Mouse (Mus musculus) lung, embryonic 16.5 days (tissue): ENCODE measurements around the gene Ccdc114. TPM values are rescaled to one million over a fixed set of nuclear protein-coding genes. Genes with fewer than 3 reads are reported as not detected.

ENCODE experiments used
- ATAC-seq: fragments of 200-750 bp; cut with Nextera tagmentation; 2 replicates; pipeline ENCODE4 v1.8.0; 2017; ENCODE audit warnings: low read depth, mild to moderate bottlenecking, moderate library complexity
- H3K27ac ChIP-seq: fragments of 300-500 bp; sonication (generic); 2 replicates; pipeline ENCODE4 v1.5.1; 2014; ENCODE audit warnings: mild to moderate bottlenecking, control low read depth, low read length
- H3K27me3 ChIP-seq: fragments of 300-500 bp; sonication (generic); 2 replicates; pipeline ENCODE4 v1.6.1; 2014; ENCODE audit warnings: low read depth, low read length, mixed read lengths; ENCODE audit not compliant: control insufficient read depth, insufficient read depth
- H3K36me3 ChIP-seq: fragments of 300-500 bp; sonication (generic); 2 replicates; pipeline ENCODE4 v1.6.1; 2014; ENCODE audit warnings: low read length; ENCODE audit not compliant: control insufficient read depth, insufficient read depth
- H3K4me1 ChIP-seq: fragments of 300-500 bp; sonication (generic); replicated peaks from 2 replicates; pipeline ENCODE4 v1.6.1; 2014; ENCODE audit warnings: low read length, mixed read lengths; ENCODE audit not compliant: control insufficient read depth, insufficient read depth
- H3K4me2 ChIP-seq: fragments of 300-500 bp; sonication (generic); 2 replicates; pipeline ENCODE4 v1.6.1; 2014; ENCODE audit warnings: low read depth, low read length, control low read depth
- H3K4me3 ChIP-seq: fragments of 300-500 bp; sonication (generic); 2 replicates; pipeline ENCODE4 v1.5.1; 2014; ENCODE audit warnings: mild to moderate bottlenecking, low read length, control low read depth
- H3K9ac ChIP-seq: fragments of 300-500 bp; sonication (generic); 2 replicates; pipeline ENCODE4 v1.6.1; 2014; ENCODE audit warnings: low read length, control low read depth
- H3K9me3 ChIP-seq: fragments of 300-500 bp; sonication (generic); 2 replicates; pipeline ENCODE4 v1.6.1; 2016; ENCODE audit warnings: low read length; ENCODE audit not compliant: control insufficient read depth
- whole genome bisulfite sequencing: fragments of 180-500 bp; shearing (Covaris S2); extraction: QIAGEN DNeasy Blood & Tissue Kit; methylation state at CpG from one replicate; pipeline ENCODE4 v1.1.7; 2014; 5-methylcytosine and 5-hydroxymethylcytosine counted together
- polyA plus RNA-seq: library from polyadenylated mRNA; unstranded; fragments of >200 nt; fragmentation: Nextera tagmentation; extraction: Ambion mirVana; gene quantifications from 2 replicates; pipeline ENCODE4 v1.2.1, GENCODE M21; 2015

Gene Ccdc114
- polyA plus RNA-seq, 1 experiment from 2014 or later: 9.6 TPM

- no peaks in the 10 kb centered on the region for H3K27me3 ChIP-seq
- H3K9ac ChIP-seq: no peak overlapping the region
- no peak overlapping the region for H3K4me2 ChIP-seq
- H3K4me1 ChIP-seq: no peaks in the 10 kb centered on the region
- no peak overlapping the region for H3K4me3 ChIP-seq
- H3K9me3 ChIP-seq: no peaks in the 10 kb centered on the region
- ATAC-seq: no peak
- no peak overlapping the region for H3K27ac ChIP-seq
- 68% methylated on average over 8 of the region's 8 CpGs for WGBS
- H3K36me3 ChIP-seq: no peaks in the 10 kb centered on the region
Measured at GRCm38 (mm10) chr7:45992470-45992869, 68.6 kb downstream of the Ccdc114 start.

Other genes with a start within 250 kb of the Ccdc114 start
- gene Ntn5, start 240.1 kb upstream of the Ccdc114 start, polyA plus RNA-seq: 0.95 and 1.8 TPM in 2 replicates
- gene Sec1, start 229.7 kb upstream of the Ccdc114 start, polyA plus RNA-seq: 0.74 and 0.84 TPM in 2 replicates
- 2.3 and 3.3 TPM in 2 replicates for gene Car11, start 224.2 kb upstream of the Ccdc114 start, polyA plus RNA-seq
- gene Dbp, start 219.0 kb upstream of the Ccdc114 start, polyA plus RNA-seq: 1.5 and 1.7 TPM in 2 replicates
- gene Rpl18, start 208.6 kb upstream of the Ccdc114 start, polyA plus RNA-seq: 984 and 1,005 TPM in 2 replicates
- 28.9 TPM in 2 replicates for gene Sphk2, start 206.1 kb upstream of the Ccdc114 start, polyA plus RNA-seq
- gene Fam83e, start 202.9 kb upstream of the Ccdc114 start, polyA plus RNA-seq: 2.0 and 2.1 TPM in 2 replicates
- not detected in 2 replicates for gene Spaca4, start 198.3 kb upstream of the Ccdc114 start, polyA plus RNA-seq
- 0.72 and 1.0 TPM in 2 replicates for gene Lmtk3, start 140.3 kb upstream of the Ccdc114 start, polyA plus RNA-seq
- 6.6 and 7.9 TPM in 2 replicates for gene Sult2b1, start 139.4 kb upstream of the Ccdc114 start, polyA plus RNA-seq
- gene Cyth2, start 109.5 kb upstream of the Ccdc114 start, polyA plus RNA-seq: 108 and 112 TPM in 2 replicates
- gene Kcnj14, start 99.3 kb upstream of the Ccdc114 start, polyA plus RNA-seq: 0.68 and 1.3 TPM in 2 replicates
- gene Grwd1, start 93.1 kb upstream of the Ccdc114 start, polyA plus RNA-seq: 50.0 and 51.4 TPM in 2 replicates
- gene Kdelr1, start 51.3 kb upstream of the Ccdc114 start, polyA plus RNA-seq: 76.6 and 76.7 TPM in 2 replicates
- gene Grin2d, start 45.7 kb upstream of the Ccdc114 start, polyA plus RNA-seq: 0.34 and 0.40 TPM in 2 replicates
- gene Syngr4, start 27.4 kb upstream of the Ccdc114 start, polyA plus RNA-seq: 0.26 and 1.9 TPM in 2 replicates
- gene Tmem143, start 27.1 kb upstream of the Ccdc114 start, polyA plus RNA-seq: 4.6 and 5.6 TPM in 2 replicates
- gene Emp3, start 2.7 kb upstream of the Ccdc114 start, polyA plus RNA-seq: 177 and 189 TPM in 2 replicates
- gene Abcc6, start 106.2 kb downstream of the Ccdc114 start, polyA plus RNA-seq: 0.25 and 0.63 TPM in 2 replicates
- 30.3 and 31.4 TPM in 2 replicates for gene Nomo1, start 109.6 kb downstream of the Ccdc114 start, polyA plus RNA-seq
- gene Kcnj11, start 176.7 kb downstream of the Ccdc114 start, polyA plus RNA-seq: 0.38 and 0.59 TPM in 2 replicates